Mouse (Mus musculus): ENCODE results near the gene Mrps36. TPM values are rescaled to one million over a fixed set of nuclear protein-coding genes. Genes with fewer than 3 reads are reported as not detected.
"Not testable (repeated sequence)": the region's sequence is repeated elsewhere in the genome, so short reads cannot be mapped to it uniquely, and the experiment has no call there.

The Mrps36 gene
- polyA plus RNA-seq, 1 experiment from 2014 or later, result 160 TPM

- not testable (repeated sequence) for DNase-seq (ENCODE audit: low spot score); H3K4me3 ChIP-seq; H3K27ac ChIP-seq (replicated peaks); H3K9me3 ChIP-seq (replicated peaks); H3K27me3 ChIP-seq (ENCODE audit: low read depth, poor library complexity, severe bottlenecking)
- WGBS, result 93% methylated on average over 4 of the region's 4 CpGs
- Histone ChIP-seq H3K36me3 (peaks cover 51% of the 10 kb centered on the region), H3K4me1 (peaks cover 16% of the 10 kb centered on the region)
Observed at GRCm38 (mm10) chr13:100728530-100728929, 15.9 kb downstream of the Mrps36 start.

GRCm38 (mm10) chr13:100728086-100728485 is 16.4 kb downstream of the Mrps36 start:
- H3K4me1 ChIP-seq, result peaks cover 16% of the 10 kb centered on the region
- WGBS, result 91% methylated on average over 5 of the region's 5 CpGs
- no peaks in the 10 kb centered on the region for H3K27me3 ChIP-seq (ENCODE audit: low read depth, poor library complexity, severe bottlenecking)
- H3K36me3 ChIP-seq, result peaks cover 53% of the 10 kb centered on the region
- no peaks in the 10 kb centered on the region for H3K9me3 ChIP-seq (replicated peaks)
- DNase-seq (ENCODE audit: low spot score), result no peak
- no peak overlapping the region for H3K4me3 ChIP-seq
- H3K27ac ChIP-seq (replicated peaks), result no peak overlapping the region

GRCm38 (mm10) chr13:100725194-100725593 is 19.3 kb downstream of the Mrps36 start:
- Histone ChIP-seq H3K9me3 (replicated peaks) (no peaks in the 10 kb centered on the region), H3K27me3 (ENCODE audit: low read depth, poor library complexity, severe bottlenecking) (no peaks in the 10 kb centered on the region), H3K27ac (replicated peaks) (no peak overlapping the region), H3K4me1 (peaks cover 16% of the 10 kb centered on the region), H3K4me3 (no peak overlapping the region), H3K36me3 (peaks cover 82% of the 10 kb centered on the region)
- DNase-seq (ENCODE audit: low spot score), result no peak
- WGBS, result 90% methylated on average over 10 of the region's 10 CpGs

- peaks cover 90% of the 10 kb centered on the region for H3K36me3 ChIP-seq
- H3K9me3 ChIP-seq (replicated peaks), result no peaks in the 10 kb centered on the region
- H3K4me3 ChIP-seq, result no peak overlapping the region
- H3K27ac ChIP-seq (replicated peaks), result no peak overlapping the region
- DNase-seq (ENCODE audit: low spot score), result no peak
- no peaks in the 10 kb centered on the region for H3K27me3 ChIP-seq (ENCODE audit: low read depth, poor library complexity, severe bottlenecking)
- H3K4me1 ChIP-seq, result peaks cover 6% of the 10 kb centered on the region
- 88% methylated on average over 7 of the region's 7 CpGs for WGBS
Observed at GRCm38 (mm10) chr13:100724051-100724754, 20.3 kb downstream of the Mrps36 start.

GRCm38 (mm10) chr13:100721656-100722055 is 22.8 kb downstream of the Mrps36 start:
- Histone ChIP-seq H3K4me1 (no peaks in the 10 kb centered on the region), H3K36me3 (peaks cover 89% of the 10 kb centered on the region), H3K9me3 (replicated peaks) (no peaks in the 10 kb centered on the region), H3K27me3 (ENCODE audit: low read depth, poor library complexity, severe bottlenecking) (no peaks in the 10 kb centered on the region), H3K4me3 (no peak overlapping the region), H3K27ac (replicated peaks) (no peak overlapping the region)
- DNase-seq (ENCODE audit: low spot score), result no peak
- 88% methylated on average over 5 of the region's 5 CpGs for WGBS

GRCm38 (mm10) chr13:100715467-100715866 is 29.0 kb downstream of the Mrps36 start:
- DNase-seq (ENCODE audit: low spot score), result no peak
- H3K9me3 ChIP-seq (replicated peaks), result no peaks in the 10 kb centered on the region
- H3K36me3 ChIP-seq, result peaks cover 96% of the 10 kb centered on the region
- H3K4me3 ChIP-seq, result no peak overlapping the region
- 92% methylated on average over 6 of the region's 6 CpGs for WGBS
- H3K27me3 ChIP-seq (ENCODE audit: low read depth, poor library complexity, severe bottlenecking), result no peaks in the 10 kb centered on the region
- no peak overlapping the region for H3K27ac ChIP-seq (replicated peaks)
- no peaks in the 10 kb centered on the region for H3K4me1 ChIP-seq

- H3K27ac ChIP-seq (replicated peaks), result no peak overlapping the region
- H3K27me3 ChIP-seq (ENCODE audit: low read depth, poor library complexity, severe bottlenecking), result no peaks in the 10 kb centered on the region
- WGBS, result 95% methylated on average over 7 of the region's 7 CpGs
- H3K4me3 ChIP-seq, result no peak overlapping the region
- H3K36me3 ChIP-seq, result peaks cover 98% of the 10 kb centered on the region
- H3K9me3 ChIP-seq (replicated peaks), result no peaks in the 10 kb centered on the region
- no peak for DNase-seq (ENCODE audit: low spot score)
- no peaks in the 10 kb centered on the region for H3K4me1 ChIP-seq
Observed at GRCm38 (mm10) chr13:100706206-100706605, 38.3 kb downstream of the Mrps36 start.

GRCm38 (mm10) chr13:100703468-100703867 is 41.0 kb downstream of the Mrps36 start:
- Histone ChIP-seq H3K27ac (replicated peaks) (no peak overlapping the region), H3K9me3 (replicated peaks) (no peaks in the 10 kb centered on the region), H3K4me1 (no peaks in the 10 kb centered on the region), H3K36me3 (peaks cover 98% of the 10 kb centered on the region), H3K4me3 (no peak overlapping the region), H3K27me3 (ENCODE audit: low read depth, poor library complexity, severe bottlenecking) (no peaks in the 10 kb centered on the region)
- DNase-seq (ENCODE audit: low spot score), result no peak
- 95% methylated on average over 2 of the region's 2 CpGs for WGBS

GRCm38 (mm10) chr13:100698866-100699265 is 45.6 kb downstream of the Mrps36 start:
- no peak for DNase-seq (ENCODE audit: low spot score)
- Histone ChIP-seq H3K4me1 (no peaks in the 10 kb centered on the region), H3K9me3 (replicated peaks) (no peaks in the 10 kb centered on the region), H3K4me3 (no peak overlapping the region), H3K27ac (replicated peaks) (no peak overlapping the region), H3K36me3 (peaks cover 84% of the 10 kb centered on the region), H3K27me3 (ENCODE audit: low read depth, poor library complexity, severe bottlenecking) (no peaks in the 10 kb centered on the region)
- WGBS, result 97% methylated on average over 10 of the region's 10 CpGs

- WGBS, result 97% methylated on average over 3 of the region's 3 CpGs
- H3K27me3 ChIP-seq (ENCODE audit: low read depth, poor library complexity, severe bottlenecking), result no peaks in the 10 kb centered on the region
- no peaks in the 10 kb centered on the region for H3K4me1 ChIP-seq
- no peak for DNase-seq (ENCODE audit: low spot score)
- H3K27ac ChIP-seq (replicated peaks), result no peak overlapping the region
- H3K9me3 ChIP-seq (replicated peaks), result no peaks in the 10 kb centered on the region
- peaks cover 70% of the 10 kb centered on the region for H3K36me3 ChIP-seq
- H3K4me3 ChIP-seq, result no peak overlapping the region
Observed at GRCm38 (mm10) chr13:100697541-100697940, 46.9 kb downstream of the Mrps36 start.

GRCm38 (mm10) chr13:100687513-100687912 is 56.9 kb downstream of the Mrps36 start:
- Histone ChIP-seq H3K27ac (replicated peaks) (no peak overlapping the region), H3K9me3 (replicated peaks) (no peaks in the 10 kb centered on the region), H3K4me1 (no peaks in the 10 kb centered on the region), H3K36me3 (no peaks in the 10 kb centered on the region), H3K4me3 (no peak overlapping the region), H3K27me3 (ENCODE audit: low read depth, poor library complexity, severe bottlenecking) (no peaks in the 10 kb centered on the region)
- DNase-seq (ENCODE audit: low spot score), result no peak
- 67% methylated on average over 7 of the region's 7 CpGs for WGBS
